Mouse (Mus musculus) neural tube, embryonic 14.5 days (tissue): ENCODE measurements around the gene Ctsz. TPM values are rescaled to one million over a fixed set of nuclear protein-coding genes. Genes with fewer than 3 reads are reported as not detected.
A peak's percentile ranks its signal among the peaks of the same experiment; 100 is the strongest.

Experiments
- ATAC-seq: fragments of 200-750 bp; cut with Nextera tagmentation; 2 replicates; pipeline ENCODE4 v1.8.0; 2017; ENCODE audit warnings: low read depth, mild to moderate bottlenecking, moderate TSS enrichment, moderate library complexity
- H3K27ac ChIP-seq: fragments of 300-500 bp; sonication (generic); 2 replicates; pipeline ENCODE4 v1.5.1; 2014; ENCODE audit warnings: low read depth, mild to moderate bottlenecking, control low read depth, low read length, moderate library complexity, mixed read lengths
- H3K27me3 ChIP-seq: fragments of 300-500 bp; sonication (generic); 2 replicates; pipeline ENCODE4 v1.6.1; 2014; ENCODE audit warnings: low read length; ENCODE audit not compliant: control insufficient read depth, insufficient read depth
- H3K36me3 ChIP-seq: fragments of 300-500 bp; sonication (generic); 2 replicates; pipeline ENCODE4 v1.6.1; 2014; ENCODE audit warnings: low read length, mixed read lengths; ENCODE audit not compliant: control insufficient read depth, insufficient read depth
- H3K4me1 ChIP-seq: fragments of 300-500 bp; sonication (generic); 2 replicates; pipeline ENCODE4 v1.6.1; 2014; ENCODE audit warnings: low read length; ENCODE audit not compliant: control insufficient read depth, insufficient read depth
- H3K4me2 ChIP-seq: fragments of 300-500 bp; sonication (generic); 2 replicates; pipeline ENCODE4 v1.6.1; 2014; ENCODE audit warnings: mild to moderate bottlenecking, low read depth, low read length, control low read depth
- H3K4me3 ChIP-seq: fragments of 300-500 bp; sonication (generic); 2 replicates; pipeline ENCODE4 v1.5.1; 2014; ENCODE audit warnings: low read depth, low read length, control low read depth, mixed read lengths
- H3K9ac ChIP-seq: fragments of 300-500 bp; sonication (generic); replicated peaks from 2 replicates; pipeline ENCODE4 v1.6.1; 2014; ENCODE audit warnings: low read depth, mild to moderate bottlenecking, control low read depth, low read length, mixed read lengths
- H3K9me3 ChIP-seq: fragments of 300-500 bp; sonication (generic); 2 replicates; pipeline ENCODE4 v1.6.1; 2016; ENCODE audit warnings: low read length; ENCODE audit not compliant: control insufficient read depth
- WGBS: fragments of 180-500 bp; shearing (Covaris S2); extraction: QIAGEN DNeasy Blood & Tissue Kit; methylation state at CpG from one replicate; pipeline ENCODE4 v1.1.7; 2014; 5-methylcytosine and 5-hydroxymethylcytosine counted together
- polyA plus RNA-seq: library from polyadenylated mRNA; unstranded; fragments of >200 nt; fragmentation: Nextera tagmentation; extraction: Ambion mirVana; gene quantifications from 2 replicates; pipeline ENCODE4 v1.2.1, GENCODE M21; 2014

Gene Ctsz
- polyA plus RNA-seq, 1 experiment from 2014 or later = 58.2 TPM

DNA sequence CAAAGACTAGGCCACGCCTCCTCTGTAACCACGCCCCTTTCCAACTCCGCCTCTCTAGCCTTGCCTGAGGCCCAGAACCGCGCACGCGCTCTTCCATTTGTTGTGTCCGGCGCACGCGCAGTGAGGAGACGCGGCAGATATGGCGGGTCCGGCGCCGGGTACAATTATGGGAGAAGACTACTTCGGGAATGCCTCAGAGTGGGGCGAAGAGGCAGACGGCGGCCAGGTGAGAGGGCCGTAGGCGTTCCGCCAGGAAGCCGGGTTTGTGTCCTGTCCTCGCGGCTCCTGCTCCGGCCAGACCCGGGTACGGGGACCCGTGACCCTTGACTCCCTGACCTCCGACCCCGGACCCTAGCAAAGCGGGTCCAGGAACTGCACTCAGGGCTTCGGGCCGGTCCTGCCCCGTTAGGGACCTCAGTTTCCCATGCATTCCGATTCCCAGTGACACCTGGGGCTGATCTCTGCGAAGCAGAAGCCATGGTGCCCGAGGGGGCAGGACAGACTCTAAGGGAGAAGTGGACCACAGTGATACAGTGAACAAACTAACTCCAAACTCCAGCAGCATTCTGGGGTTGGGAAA, 23.0 kb downstream of the Ctsz start, which contains the start of gene Nelfcd:
Nelfcd (plus strand) TSS at position 74 of the 580 bp plus-strand sequence.
- Histone ChIP-seq H3K9me3 (no peaks in the 10 kb centered on the region), H3K4me2 (peak within 1 kb of the TSS; percentile 85), H3K9ac (peak within 1 kb of the TSS; percentile 66), H3K36me3 (no peaks in the 10 kb centered on the region), H3K27me3 (no peaks in the 10 kb centered on the region), H3K4me3 (peak within 1 kb of the TSS; percentile 67), H3K4me1 (peaks cover 7% of the 10 kb centered on the region), H3K27ac (no peak within 1 kb of the TSS)
- ATAC-seq = peak; percentile 94
- under 1% methylated on average over 40 of the region's 40 CpGs for WGBS

DNA sequence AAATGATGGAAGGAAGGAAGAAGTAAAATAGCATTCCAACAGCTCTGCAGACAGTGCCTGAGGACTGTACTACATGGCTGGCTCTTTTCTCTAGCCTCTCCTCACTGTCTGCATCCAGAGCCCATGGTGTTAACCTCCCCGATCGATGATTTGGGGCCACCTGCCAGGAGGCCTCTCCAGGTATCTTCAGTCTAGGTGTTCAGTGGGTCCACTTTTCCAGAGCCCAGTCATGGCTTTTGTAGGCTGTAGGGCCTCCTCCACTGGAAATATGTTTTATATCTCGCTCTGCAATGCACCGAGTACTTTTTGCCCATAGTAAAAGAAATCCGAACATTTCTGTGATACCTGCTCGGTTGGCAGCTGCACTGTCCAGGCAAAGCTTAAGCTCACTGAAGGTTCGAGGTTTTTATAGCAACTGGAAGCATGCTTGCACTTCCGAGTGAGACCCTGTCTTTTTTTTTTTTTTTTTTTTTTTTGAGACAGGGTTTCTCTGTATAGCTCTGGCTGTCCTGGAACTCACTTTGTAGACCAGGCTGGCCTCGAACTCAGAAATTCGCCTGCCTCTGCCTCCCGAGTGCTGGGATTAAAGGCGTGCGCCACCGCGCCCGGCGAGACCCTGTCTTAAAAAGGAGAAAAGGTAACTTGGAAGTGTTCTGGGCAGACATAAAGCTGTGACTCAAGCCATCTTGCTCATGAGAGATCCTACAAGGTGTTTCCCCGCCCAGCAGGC, 23.7 kb downstream of the Ctsz start:
- 47% methylated on average over 18 of the region's 18 CpGs for WGBS
- Histone ChIP-seq H3K4me2 (no peak overlapping the region; the same call in 1 of the 2 replicates), H3K9me3 (no peaks in the 10 kb centered on the region), H3K4me1 (peaks cover 7% of the 10 kb centered on the region), H3K4me3 (peak overlapping the region; percentile 67), H3K27ac (no peak overlapping the region), H3K9ac (no peak overlapping the region), H3K27me3 (no peaks in the 10 kb centered on the region), H3K36me3 (no peaks in the 10 kb centered on the region)
- no peak for ATAC-seq

- WGBS = 78% methylated on average over 7 of the region's 7 CpGs
- Histone ChIP-seq H3K27me3 (no peaks in the 10 kb centered on the region), H3K27ac (no peak overlapping the region), H3K36me3 (no peaks in the 10 kb centered on the region), H3K4me3 (no peak overlapping the region), H3K4me2 (no peak overlapping the region), H3K9me3 (no peaks in the 10 kb centered on the region), H3K4me1 (peaks cover 7% of the 10 kb centered on the region), H3K9ac (no peak overlapping the region)
- ATAC-seq = no peak
These were observed 25.7 kb downstream of the Ctsz start for GRCm38 (mm10) chr2:174413127-174413526.

GRCm38 (mm10) chr2:174410222-174410621, 28.6 kb downstream of the Ctsz start:
- no peaks in the 10 kb centered on the region for H3K4me1 ChIP-seq
- H3K4me2 ChIP-seq = no peak overlapping the region
- H3K36me3 ChIP-seq = no peaks in the 10 kb centered on the region
- H3K9ac ChIP-seq = no peak overlapping the region
- WGBS = 28% methylated on average over 2 of the region's 2 CpGs
- no peak for ATAC-seq
- no peaks in the 10 kb centered on the region for H3K27me3 ChIP-seq
- no peaks in the 10 kb centered on the region for H3K9me3 ChIP-seq
- no peak overlapping the region for H3K4me3 ChIP-seq
- H3K27ac ChIP-seq = no peak overlapping the region

DNA sequence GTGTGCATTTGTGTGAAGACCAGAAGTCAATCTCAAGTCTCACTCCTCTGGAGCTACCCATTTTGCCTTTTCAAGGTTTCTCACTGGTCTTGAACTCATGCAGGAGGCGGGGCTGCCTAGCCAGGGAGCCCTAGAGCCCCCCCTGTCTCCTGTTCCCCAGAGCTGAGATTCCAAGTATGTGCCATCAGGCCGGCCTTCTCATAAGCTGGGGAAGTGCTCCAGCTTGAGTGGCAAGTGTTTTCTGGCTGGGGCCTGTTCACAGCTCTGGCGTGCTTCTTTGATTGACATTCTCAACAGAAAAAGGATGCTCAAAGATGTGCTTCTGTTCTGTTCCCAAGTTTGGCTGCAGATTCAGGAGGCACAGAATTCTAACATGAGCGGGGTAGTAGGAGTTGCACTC, 38.4 kb downstream of the Ctsz start:
- H3K4me3 ChIP-seq = no peak overlapping the region
- H3K27me3 ChIP-seq = no peaks in the 10 kb centered on the region
- H3K4me1 ChIP-seq = no peaks in the 10 kb centered on the region
- no peak for ATAC-seq
- no peak overlapping the region for H3K4me2 ChIP-seq
- H3K9ac ChIP-seq = no peak overlapping the region
- H3K27ac ChIP-seq = no peak overlapping the region
- no peaks in the 10 kb centered on the region for H3K36me3 ChIP-seq
- WGBS = 87% methylated on average over 4 of the region's 4 CpGs
- no peaks in the 10 kb centered on the region for H3K9me3 ChIP-seq

- Histone ChIP-seq H3K4me1 (no peaks in the 10 kb centered on the region), H3K4me2 (no peak overlapping the region), H3K27me3 (no peaks in the 10 kb centered on the region), H3K27ac (no peak overlapping the region), H3K9me3 (no peaks in the 10 kb centered on the region), H3K4me3 (no peak overlapping the region), H3K36me3 (no peaks in the 10 kb centered on the region), H3K9ac (no peak overlapping the region)
- no peak for ATAC-seq
- 88% methylated on average over 6 of the region's 6 CpGs for WGBS
These were observed 41.0 kb downstream of the Ctsz start for GRCm38 (mm10) chr2:174397881-174398280.

DNA sequence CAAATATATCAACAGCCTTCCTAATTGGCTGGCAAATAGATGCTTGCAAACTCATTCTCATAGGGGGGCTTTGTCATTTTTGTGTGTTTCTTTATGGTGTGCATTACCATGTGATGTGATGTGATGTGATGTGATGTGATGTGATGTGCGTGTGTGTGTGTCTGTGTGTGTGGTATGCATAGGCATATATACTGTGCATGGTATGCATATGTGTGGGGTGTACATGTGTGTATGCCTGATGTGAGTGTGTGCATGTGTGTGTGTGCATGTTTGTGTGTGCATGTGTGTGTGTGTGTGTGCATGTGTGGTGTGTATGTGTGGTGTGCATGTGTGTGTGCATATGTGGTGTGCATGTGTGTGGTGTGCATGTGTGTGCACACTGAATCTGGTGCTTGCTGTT, 41.8 kb downstream of the Ctsz start:
- Histone ChIP-seq H3K36me3 (no peaks in the 10 kb centered on the region), H3K4me1 (no peaks in the 10 kb centered on the region), H3K9ac (no peak overlapping the region), H3K9me3 (no peaks in the 10 kb centered on the region), H3K4me2 (no peak overlapping the region), H3K4me3 (no peak overlapping the region), H3K27ac (no peak overlapping the region), H3K27me3 (no peaks in the 10 kb centered on the region)
- no peak for ATAC-seq
- 95% methylated on average over 1 of the region's 1 CpGs for WGBS

- Histone ChIP-seq H3K9me3 (no peaks in the 10 kb centered on the region), H3K27me3 (no peaks in the 10 kb centered on the region), H3K9ac (no peak overlapping the region), H3K36me3 (no peaks in the 10 kb centered on the region), H3K4me2 (no peak overlapping the region), H3K4me3 (no peak overlapping the region), H3K27ac (no peak overlapping the region), H3K4me1 (no peaks in the 10 kb centered on the region)
- ATAC-seq = no peak
- WGBS = 91% methylated on average over 10 of the region's 10 CpGs
These were observed 42.2 kb downstream of the Ctsz start for GRCm38 (mm10) chr2:174396643-174397042.

DNA sequence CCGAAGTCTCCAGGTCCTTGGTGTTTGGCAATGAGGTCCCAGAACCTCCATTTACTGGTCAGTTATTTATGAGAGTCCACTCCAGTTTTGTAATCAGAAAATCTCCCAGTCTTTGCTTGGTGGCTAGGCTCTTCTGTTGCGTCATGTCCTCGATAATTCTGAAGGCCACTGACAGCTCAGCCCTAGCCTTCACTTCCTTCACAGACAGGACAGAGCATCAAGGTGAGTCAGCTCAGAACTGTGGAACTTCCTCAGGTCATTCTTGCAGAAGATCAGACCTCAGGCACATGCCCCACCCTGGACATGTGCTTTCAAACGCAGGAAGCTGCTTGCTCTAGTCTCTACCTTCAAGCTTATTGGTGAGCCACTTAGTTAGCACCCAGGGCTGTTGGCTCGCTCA, 45.5 kb downstream of the Ctsz start:
- ATAC-seq = no peak
- WGBS = 87% methylated on average over 5 of the region's 5 CpGs

More for the DNA sequence above, 45.5 kb downstream of the Ctsz start:
- Histone ChIP-seq H3K4me2 (no peak overlapping the region), H3K36me3 (no peaks in the 10 kb centered on the region), H3K27ac (no peak overlapping the region), H3K4me3 (no peak overlapping the region), H3K9me3 (peaks cover 4% of the 10 kb centered on the region; the same call in 1 of the 2 replicates), H3K9ac (no peak overlapping the region), H3K4me1 (no peaks in the 10 kb centered on the region), H3K27me3 (no peaks in the 10 kb centered on the region)
